Mouse (Mus musculus) C2C12 (cell line): ENCODE measurements at regions not wholly inside any gene's neighbourhood (a gene's known extent, or its start where the extent isn't known, plus 50 kb on each side); places are given as distances from the start of the nearest gene placed in this dataset.
A peak's percentile ranks its signal among the peaks of the same experiment; 100 is the strongest.

Source experiments
- H3K27me3 ChIP-seq: one replicate; pipeline ENCODE4 v1.6.1; 2011; ENCODE audit not compliant: control insufficient read depth, insufficient read depth, insufficient read length
- H3K36me3 ChIP-seq: one replicate; pipeline ENCODE4 v1.6.1; 2011; ENCODE audit not compliant: control insufficient read depth, insufficient read depth
- H3K4me3 ChIP-seq: one replicate; pipeline ENCODE4 v1.5.1; 2011; ENCODE audit warnings: mild to moderate bottlenecking, control low read depth; ENCODE audit not compliant: poor library complexity, insufficient read depth, severe bottlenecking
- H3K79me2 ChIP-seq: one replicate; pipeline ENCODE4 v1.6.1; 2011; ENCODE audit not compliant: control insufficient read depth, insufficient read depth
- H3K79me3 ChIP-seq: one replicate; pipeline ENCODE4 v1.6.1; 2011; ENCODE audit warnings: low read depth, control low read depth
- H3ac ChIP-seq: one replicate; pipeline ENCODE3; 2011; ENCODE audit warnings: low read depth; ENCODE audit not compliant: control insufficient read depth, insufficient read length
- CEBPB ChIP-seq: IDR thresholded peaks from one replicate; pipeline ENCODE4 v1.6.1; 2011; ENCODE audit warnings: low read depth, mild to moderate bottlenecking, control low read depth, moderate library complexity
- CTCF ChIP-seq: IDR thresholded peaks from one replicate; pipeline ENCODE4 v1.5.1; 2011; ENCODE audit not compliant: control insufficient read depth, insufficient read depth, insufficient read length
- FOSL1 ChIP-seq: IDR thresholded peaks from one replicate; pipeline ENCODE4 v1.8.0; 2011; ENCODE audit warnings: mild to moderate bottlenecking, low read length; ENCODE audit not compliant: poor library complexity, insufficient read depth, severe bottlenecking
- MAX ChIP-seq: IDR thresholded peaks from one replicate; pipeline ENCODE4 v1.6.1; 2011; ENCODE audit warnings: mild to moderate bottlenecking, control low read depth
- MYOD1 ChIP-seq: IDR thresholded peaks from one replicate; pipeline ENCODE4 v1.6.1; 2011; ENCODE audit warnings: low read depth; ENCODE audit not compliant: control insufficient read depth, insufficient read length
- MYOG ChIP-seq: IDR thresholded peaks from one replicate; pipeline ENCODE4 v1.6.1; 2011; ENCODE audit not compliant: control insufficient read depth, insufficient read length; ENCODE audit errors: extremely low read depth
- USF1 ChIP-seq: IDR thresholded peaks from one replicate; pipeline ENCODE4 v1.6.1; 2011; ENCODE audit warnings: low read depth, mild to moderate bottlenecking, control low read depth, moderate library complexity

- peak; percentile 15 for TF ChIP-seq CTCF
- no peak for TF ChIP-seq USF1
- no peaks in the 10 kb centered on the region for H3K36me3 ChIP-seq
- no peak overlapping the region for H3ac ChIP-seq
- H3K27me3 ChIP-seq = peaks cover 3% of the 10 kb centered on the region
- H3K4me3 ChIP-seq = no peak overlapping the region
- no peaks in the 10 kb centered on the region for H3K79me3 ChIP-seq
- no peaks in the 10 kb centered on the region for H3K79me2 ChIP-seq
Observed at GRCm38 (mm10) chr2:8673751-8674378, 1164.5 kb upstream of the Celf2 start.

GRCm38 (mm10) chr2:8675537-8675936 is 1166.2 kb upstream of the Celf2 start:
- Histone ChIP-seq H3K79me2 (no peaks in the 10 kb centered on the region), H3K4me3 (no peak overlapping the region), H3K36me3 (no peaks in the 10 kb centered on the region), H3K27me3 (peaks cover 3% of the 10 kb centered on the region), H3K79me3 (no peaks in the 10 kb centered on the region), H3ac (no peak overlapping the region)
- TF ChIP-seq CEBPB = no peak
- TF ChIP-seq MAX = no peak
- TF ChIP-seq MYOD1 = no peak
- no peak for TF ChIP-seq MYOG
- no peak for TF ChIP-seq USF1
- TF ChIP-seq CTCF = peak; percentile 7

GRCm38 (mm10) chr2:8676546-8676945 is 1167.2 kb upstream of the Celf2 start:
- no peak overlapping the region for H3ac ChIP-seq

DNA sequence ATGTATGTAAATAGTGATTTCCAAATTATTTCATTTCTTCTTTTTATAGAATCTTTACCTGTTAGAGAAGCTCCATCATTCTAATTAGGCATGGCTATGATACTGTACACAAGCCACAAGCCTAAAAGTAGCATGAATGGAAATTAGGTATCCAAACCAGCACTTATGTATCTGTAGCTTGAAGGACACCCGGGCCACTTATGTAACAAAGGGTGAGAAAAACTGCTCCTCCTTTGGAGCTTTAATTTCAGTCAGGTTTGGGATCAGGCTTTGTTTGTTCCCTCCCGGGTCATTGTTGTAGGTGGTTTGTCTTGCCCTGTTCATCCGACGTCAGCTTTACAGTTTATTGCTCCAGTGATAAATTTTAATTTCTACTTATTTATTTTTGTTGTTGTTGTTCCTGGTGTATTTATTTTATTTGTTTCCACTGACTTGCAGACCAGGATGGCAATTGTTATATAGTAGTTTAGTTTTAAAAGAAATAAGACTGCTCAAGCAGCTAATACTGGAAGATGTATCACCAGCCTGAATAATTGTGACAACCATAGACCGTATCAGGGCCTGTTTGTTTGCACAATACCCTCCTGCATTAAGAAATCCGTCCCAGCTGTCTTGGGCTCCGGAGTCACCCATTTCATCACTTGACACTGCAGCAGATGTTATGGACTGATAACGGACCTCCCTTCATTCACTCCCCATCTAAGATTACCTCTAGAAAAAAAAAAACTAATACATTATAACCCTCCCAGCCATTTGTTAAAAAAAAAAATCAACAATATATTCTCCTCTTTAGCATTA is 1181.7 kb upstream of the Celf2 start:
- Histone ChIP-seq H3K27me3 (no peaks in the 10 kb centered on the region), H3K79me3 (no peaks in the 10 kb centered on the region), H3K79me2 (no peaks in the 10 kb centered on the region), H3K4me3 (no peak overlapping the region), H3ac (no peak overlapping the region), H3K36me3 (no peaks in the 10 kb centered on the region)
- TF ChIP-seq CEBPB (no peak), FOSL1 (no peak), MAX (no peak), MYOD1 (no peak), USF1 (no peak), MYOG (no peak), CTCF (no peak)

More at GRCm38 (mm10) chr2:8676546-8676945, 1167.2 kb upstream of the Celf2 start:
- Histone ChIP-seq H3K4me3 (no peak overlapping the region), H3K79me2 (no peaks in the 10 kb centered on the region), H3K27me3 (peaks cover 3% of the 10 kb centered on the region), H3K79me3 (no peaks in the 10 kb centered on the region), H3K36me3 (no peaks in the 10 kb centered on the region)
- TF ChIP-seq MAX = no peak
- peak; percentile 30 for TF ChIP-seq USF1
- peak; percentile 7 for TF ChIP-seq CTCF

GRCm38 (mm10) chr2:8729306-8729705 is 1151.7 kb upstream of the 4930412O13Rik start:
- no peak for TF ChIP-seq MYOG
- no peak for TF ChIP-seq CEBPB
- no peak for TF ChIP-seq MYOD1
- TF ChIP-seq USF1 = no peak
- no peak for TF ChIP-seq FOSL1
- no peak for TF ChIP-seq CTCF
- no peak for TF ChIP-seq MAX
- Histone ChIP-seq H3K79me3 (no peaks in the 10 kb centered on the region), H3K36me3 (no peaks in the 10 kb centered on the region), H3K79me2 (no peaks in the 10 kb centered on the region), H3K4me3 (no peak overlapping the region), H3ac (no peak overlapping the region), H3K27me3 (no peaks in the 10 kb centered on the region)

DNA sequence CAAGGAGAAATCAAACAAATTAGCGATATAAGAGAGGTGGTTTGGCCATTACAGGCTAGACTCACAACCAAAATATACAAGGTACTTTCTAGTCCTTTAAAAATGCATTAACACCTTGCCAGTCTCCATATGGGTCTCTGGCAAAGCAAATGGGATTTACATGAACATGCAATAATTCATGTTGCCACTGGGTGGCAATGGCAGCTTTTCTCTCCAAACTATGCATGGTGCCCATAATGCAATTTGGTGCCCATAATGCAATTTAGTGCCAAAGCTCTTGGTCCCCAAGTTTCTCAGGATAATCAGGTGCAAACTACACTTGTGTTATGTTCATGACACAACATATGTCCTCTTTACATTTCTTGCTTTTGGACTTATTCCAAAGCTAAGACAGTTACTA is 1126.9 kb upstream of the 4930412O13Rik start:
- Histone ChIP-seq H3K79me3 (no peaks in the 10 kb centered on the region), H3K79me2 (no peaks in the 10 kb centered on the region), H3K27me3 (no peaks in the 10 kb centered on the region), H3K36me3 (no peaks in the 10 kb centered on the region), H3K4me3 (no peak overlapping the region), H3ac (no peak overlapping the region)
- TF ChIP-seq FOSL1 (no peak), MYOD1 (no peak), MYOG (no peak), CTCF (peak; percentile 34)
